Mouse (Mus musculus) ES-Bruce4 (cell line): ENCODE measurements around the gene Ermp1.

Experiments used
- CTCF ChIP-seq: IDR thresholded peaks from one replicate; pipeline ENCODE4 v1.8.1; 2011; ENCODE audit warnings: low read depth, low read length
- EP300 ChIP-seq: IDR thresholded peaks from 2 replicates; pipeline ENCODE4 v1.6.1; 2011; ENCODE audit warnings: low read depth, low read length; ENCODE audit not compliant: insufficient read depth
- POLR2A ChIP-seq: IDR thresholded peaks from one replicate; pipeline ENCODE4 v1.8.1; 2011; ENCODE audit warnings: low read length; ENCODE audit not compliant: insufficient read depth

DNA sequence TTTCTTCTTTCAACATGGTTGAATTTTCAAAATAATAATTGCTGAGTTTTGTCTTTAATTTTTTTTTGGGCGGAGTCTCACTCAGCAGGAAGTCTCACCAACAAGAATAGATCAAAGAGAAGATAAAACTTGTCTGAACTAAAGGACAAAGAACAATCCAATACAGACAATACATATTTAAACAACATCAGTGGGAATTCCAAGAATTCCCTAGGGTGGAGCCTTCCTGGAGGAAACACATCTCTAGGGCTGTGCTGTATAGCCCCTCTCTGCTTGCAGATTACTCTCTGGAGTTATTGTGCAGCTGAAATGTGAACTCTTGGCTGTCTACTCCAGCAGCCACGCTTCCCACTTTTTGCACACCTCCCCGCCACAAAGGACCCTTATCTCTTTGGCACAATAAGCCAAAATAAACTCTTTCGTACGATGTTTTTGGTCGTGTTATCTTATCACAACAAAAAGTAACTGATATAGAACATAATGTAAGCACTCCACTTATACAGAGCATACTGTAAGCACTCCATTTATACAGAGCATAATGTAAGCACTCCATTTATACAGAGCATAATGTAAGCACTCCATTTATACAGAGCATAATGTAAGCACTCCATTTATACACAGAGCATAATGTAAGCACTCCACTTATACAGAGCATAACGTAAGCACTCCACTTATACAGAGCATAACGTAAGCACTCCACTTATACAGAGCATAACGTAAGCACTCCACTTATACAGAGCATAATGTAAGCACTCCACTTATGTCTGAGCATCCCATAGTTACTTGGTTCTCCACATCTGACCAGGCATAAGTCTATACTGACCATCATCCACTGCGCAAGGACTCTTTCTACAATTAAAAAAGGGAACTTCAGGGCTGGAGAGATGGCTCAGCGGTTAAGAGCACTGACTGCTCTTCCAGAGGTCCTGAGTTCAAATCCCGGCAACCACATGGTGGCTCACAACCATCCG lies 32.3 kb upstream of the Ermp1 start:
- no peak for TF ChIP-seq CTCF
- no peak for TF ChIP-seq POLR2A
- TF ChIP-seq EP300 = no peak
